Mouse (Mus musculus) midbrain, embryonic 11.5 days (tissue): ENCODE measurements around the gene Vmn2r8. TPM values are rescaled to one million over a fixed set of nuclear protein-coding genes. Genes with fewer than 3 reads are reported as not detected.
"Not testable (repeated sequence)": the region's sequence is repeated elsewhere in the genome, so short reads cannot be mapped to it uniquely, and the experiment has no call there.

Source experiments
- ATAC-seq: fragments of 200-750 bp; cut with Nextera tagmentation; 2 replicates; pipeline ENCODE4 v1.8.0; 2017; ENCODE audit warnings: moderate TSS enrichment, moderate library complexity; ENCODE audit not compliant: low FRiP score
- DNase-seq: peaks from one replicate; pipeline ENCODE4 v3.0.0; 2015; ENCODE audit warnings: low spot score; ENCODE audit errors: missing footprints
- H3K27ac ChIP-seq: fragments of 300-500 bp; sonication (generic); 2 replicates; pipeline ENCODE4 v1.5.1; 2014; ENCODE audit warnings: low read depth, low read length
- H3K27me3 ChIP-seq: fragments of 300-500 bp; sonication (generic); 2 replicates; pipeline ENCODE4 v1.6.1; 2014; ENCODE audit warnings: mild to moderate bottlenecking, low read length, moderate library complexity, mixed read lengths; ENCODE audit not compliant: control insufficient read depth, insufficient read depth
- H3K36me3 ChIP-seq: fragments of 300-500 bp; sonication (generic); 2 replicates; pipeline ENCODE4 v1.6.1; 2014; ENCODE audit warnings: mild to moderate bottlenecking, low read length, moderate library complexity, mixed read lengths; ENCODE audit not compliant: control insufficient read depth, insufficient read depth
- H3K4me1 ChIP-seq: fragments of 300-500 bp; sonication (generic); 2 replicates; pipeline ENCODE4 v1.6.1; 2014; ENCODE audit warnings: low read length; ENCODE audit not compliant: control insufficient read depth, insufficient read depth
- H3K4me2 ChIP-seq: fragments of 300-500 bp; sonication (generic); 2 replicates; pipeline ENCODE4 v1.6.1; 2014; ENCODE audit warnings: mild to moderate bottlenecking, moderate library complexity
- H3K4me3 ChIP-seq: fragments of 300-500 bp; sonication (generic); 2 replicates; pipeline ENCODE4 v1.5.1; 2014; ENCODE audit warnings: low read depth, low read length
- H3K9ac ChIP-seq: fragments of 300-500 bp; sonication (generic); 2 replicates; pipeline ENCODE4 v1.6.1; 2014; ENCODE audit warnings: low read length
- H3K9me3 ChIP-seq: fragments of 300-500 bp; sonication (generic); 2 replicates; pipeline ENCODE4 v1.6.1; 2016; ENCODE audit warnings: low read length; ENCODE audit not compliant: control insufficient read depth
- WGBS: fragments of 180-500 bp; shearing (Covaris S2); extraction: QIAGEN DNeasy Blood & Tissue Kit; methylation state at CpG from one replicate; pipeline ENCODE4 v1.1.7; 2014; 5-methylcytosine and 5-hydroxymethylcytosine counted together
- polyA plus RNA-seq: library from polyadenylated mRNA; unstranded; fragments of >200 nt; fragmentation: Nextera tagmentation; extraction: Ambion mirVana; gene quantifications from 2 replicates; pipeline ENCODE4 v1.2.1, GENCODE M21; 2014

Gene Vmn2r8
- polyA plus RNA-seq, 1 experiment from 2014 or later = not detected

DNA sequence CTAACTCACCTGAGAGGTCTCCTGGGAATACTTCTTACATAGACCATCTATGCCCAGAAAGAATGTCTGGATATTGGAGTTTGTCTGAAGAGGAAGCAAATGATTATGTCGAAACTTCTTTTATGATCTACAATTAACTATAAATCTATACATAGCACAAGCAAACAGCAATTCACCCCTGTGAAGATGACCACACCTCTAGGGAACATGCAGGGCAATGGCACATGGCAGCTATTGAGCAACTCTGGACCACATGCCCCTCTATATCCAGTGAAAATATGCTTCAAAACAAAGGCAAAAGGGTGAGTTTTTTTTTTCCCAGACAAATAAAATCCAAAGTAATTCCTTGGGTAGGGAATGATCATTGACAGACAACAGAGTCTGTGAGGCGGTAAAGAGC is 48.6 kb downstream of the Vmn2r8 start:
- no peaks in the 10 kb centered on the region for H3K27me3 ChIP-seq
- no peak overlapping the region for H3K4me3 ChIP-seq
- H3K9me3 ChIP-seq = no peaks in the 10 kb centered on the region
- ATAC-seq (no peak), DNase-seq (no peak)
- no peak overlapping the region for H3K27ac ChIP-seq
- H3K4me1 ChIP-seq = no peaks in the 10 kb centered on the region
- no peak overlapping the region for H3K9ac ChIP-seq
- no peaks in the 10 kb centered on the region for H3K36me3 ChIP-seq
- H3K4me2 ChIP-seq = no peak overlapping the region
- 86% methylated on average over 2 of the region's 2 CpGs for WGBS

DNA sequence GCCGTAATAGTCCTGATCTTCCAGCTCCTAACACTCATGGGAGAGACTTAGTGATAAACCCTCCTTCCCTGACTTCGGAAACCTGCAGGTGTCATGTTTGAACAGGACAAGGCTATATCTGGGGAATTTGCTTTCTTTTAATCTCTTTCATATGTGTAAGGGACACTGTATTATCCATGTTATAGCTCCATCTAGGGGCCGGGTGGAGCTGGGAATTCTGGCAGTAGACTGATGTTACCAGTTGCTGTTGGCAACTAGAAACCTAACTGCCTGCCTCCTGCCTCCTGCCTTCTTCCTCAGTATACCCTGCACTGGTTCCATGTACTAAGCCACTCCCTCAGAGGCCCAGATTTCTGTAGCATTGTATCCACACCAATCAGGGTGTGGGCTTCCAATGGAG is 50.3 kb downstream of the Vmn2r8 start:
- WGBS = 61% methylated on average over 3 of the region's 3 CpGs
- DNase-seq (no peak), ATAC-seq (no peak)
- H3K4me2 ChIP-seq = no peak overlapping the region
- H3K27me3 ChIP-seq = no peaks in the 10 kb centered on the region
- H3K4me1 ChIP-seq = no peaks in the 10 kb centered on the region
- no peak overlapping the region for H3K4me3 ChIP-seq
- H3K36me3 ChIP-seq = no peaks in the 10 kb centered on the region
- no peaks in the 10 kb centered on the region for H3K9me3 ChIP-seq
- no peak overlapping the region for H3K27ac ChIP-seq
- no peak overlapping the region for H3K9ac ChIP-seq

DNA sequence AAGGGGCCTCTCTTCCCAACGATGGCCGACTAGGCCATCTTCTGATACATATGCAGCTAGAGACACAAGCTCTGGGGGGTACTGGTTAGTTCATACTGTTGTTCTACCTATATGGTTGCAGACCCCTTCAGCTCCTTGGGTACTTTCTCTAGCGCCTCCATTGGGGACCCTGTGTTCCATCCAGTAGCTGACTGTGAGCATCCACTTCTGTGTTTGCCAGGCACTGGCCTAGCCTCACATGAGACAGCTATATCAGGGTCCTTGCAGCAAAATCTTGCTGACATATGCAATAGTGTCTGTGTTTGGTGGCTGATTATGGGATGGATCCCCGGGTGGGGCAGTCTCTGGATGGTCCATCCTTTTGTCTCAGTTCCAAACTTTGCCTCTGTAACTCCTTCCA is 57.4 kb downstream of the Vmn2r8 start:
- not testable (repeated sequence) for DNase-seq, H3K27me3 ChIP-seq, H3K9me3 ChIP-seq, H3K4me1 ChIP-seq, H3K36me3 ChIP-seq, H3K4me3 ChIP-seq, H3K4me2 ChIP-seq, H3K27ac ChIP-seq, H3K9ac ChIP-seq, ATAC-seq
- 81% methylated on average over 4 of the region's 4 CpGs for WGBS

DNA sequence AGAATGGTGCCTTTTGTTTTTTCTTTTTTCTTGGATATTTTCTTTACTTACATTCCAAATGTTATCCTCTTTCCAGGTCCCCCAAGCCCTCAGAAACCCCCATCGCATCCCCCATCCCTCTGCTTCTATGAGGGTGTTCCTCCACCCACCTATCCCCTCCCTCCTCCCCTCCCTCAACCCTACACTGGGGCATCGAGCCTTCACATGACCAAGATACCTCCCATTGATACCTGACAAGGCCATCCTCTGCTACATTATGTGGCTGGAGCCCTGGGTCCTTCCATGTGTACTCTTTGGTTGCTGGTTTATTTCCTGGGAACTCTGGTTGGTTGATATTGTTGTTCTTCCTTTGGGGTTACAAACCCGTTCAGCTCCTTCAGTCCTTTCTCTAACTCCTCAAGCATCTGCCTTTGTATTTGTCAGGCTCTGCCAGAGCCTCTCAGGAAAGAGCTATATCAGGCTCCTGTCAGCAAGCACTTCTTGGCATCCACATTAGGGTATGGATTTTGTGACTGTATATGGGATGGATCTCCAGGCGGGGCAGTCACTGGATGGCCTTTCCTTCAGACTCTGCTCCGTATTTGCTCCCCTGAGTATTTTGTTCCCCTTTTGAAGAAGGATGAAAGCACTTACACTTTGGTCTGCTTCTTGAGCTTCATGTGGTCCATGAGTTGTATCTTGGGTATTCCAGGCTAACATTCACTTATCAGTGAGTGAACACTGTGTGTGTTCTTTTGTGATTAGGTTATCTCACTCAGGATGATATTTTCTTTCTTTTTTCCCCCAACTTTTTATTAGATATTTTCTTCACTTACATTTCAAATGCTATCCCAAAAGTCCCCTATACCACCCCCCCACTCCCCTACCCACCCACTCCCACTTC is 58.1 kb downstream of the Vmn2r8 start:
- Histone ChIP-seq H3K27me3 (no peaks in the 10 kb centered on the region), H3K27ac (no peak overlapping the region), H3K4me3 (no peak overlapping the region), H3K9me3 (no peaks in the 10 kb centered on the region), H3K4me2 (no peak overlapping the region), H3K9ac (no peak overlapping the region), H3K4me1 (no peaks in the 10 kb centered on the region), H3K36me3 (no peaks in the 10 kb centered on the region)
- 77% methylated on average over 5 of the region's 5 CpGs for WGBS
- ATAC-seq = no peak
- DNase-seq = no peak

- no peaks in the 10 kb centered on the region for H3K4me1 ChIP-seq
- no peaks in the 10 kb centered on the region for H3K36me3 ChIP-seq
- no peak overlapping the region for H3K4me2 ChIP-seq
- DNase-seq (no peak), ATAC-seq (no peak)
- H3K27ac ChIP-seq = no peak overlapping the region
- no peaks in the 10 kb centered on the region for H3K9me3 ChIP-seq
- 83% methylated on average over 3 of the region's 3 CpGs for WGBS
- H3K9ac ChIP-seq = no peak overlapping the region
- H3K27me3 ChIP-seq = no peaks in the 10 kb centered on the region
- no peak overlapping the region for H3K4me3 ChIP-seq
These were observed 64.0 kb downstream of the Vmn2r8 start for GRCm38 (mm10) chr5:108744629-108745028.

DNA sequence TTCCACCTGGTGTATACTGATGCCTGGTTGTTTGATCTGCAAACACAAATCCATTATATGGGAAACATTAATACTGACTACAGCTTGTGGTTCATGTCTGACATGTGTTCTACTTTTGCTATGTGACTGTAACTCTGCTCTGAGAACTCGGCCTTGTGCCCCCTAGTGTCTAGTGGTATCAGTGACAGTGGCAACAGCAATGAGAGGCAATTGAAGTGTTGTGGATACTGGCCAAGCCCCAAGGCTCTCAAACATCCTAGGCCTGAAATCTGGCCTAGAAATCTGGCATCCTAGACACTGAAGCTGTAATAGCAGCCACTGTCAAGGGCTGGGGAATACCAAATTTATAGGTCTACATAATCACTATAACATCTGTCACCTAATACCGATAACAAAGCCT is 64.8 kb downstream of the Vmn2r8 start:
- Histone ChIP-seq H3K9ac (no peak overlapping the region), H3K4me1 (no peaks in the 10 kb centered on the region), H3K27ac (no peak overlapping the region), H3K9me3 (no peaks in the 10 kb centered on the region), H3K27me3 (no peaks in the 10 kb centered on the region), H3K36me3 (no peaks in the 10 kb centered on the region), H3K4me2 (no peak overlapping the region), H3K4me3 (no peak overlapping the region)
- no peak for ATAC-seq
- no peak for DNase-seq
- WGBS = 59% methylated on average over 2 of the region's 2 CpGs

DNA sequence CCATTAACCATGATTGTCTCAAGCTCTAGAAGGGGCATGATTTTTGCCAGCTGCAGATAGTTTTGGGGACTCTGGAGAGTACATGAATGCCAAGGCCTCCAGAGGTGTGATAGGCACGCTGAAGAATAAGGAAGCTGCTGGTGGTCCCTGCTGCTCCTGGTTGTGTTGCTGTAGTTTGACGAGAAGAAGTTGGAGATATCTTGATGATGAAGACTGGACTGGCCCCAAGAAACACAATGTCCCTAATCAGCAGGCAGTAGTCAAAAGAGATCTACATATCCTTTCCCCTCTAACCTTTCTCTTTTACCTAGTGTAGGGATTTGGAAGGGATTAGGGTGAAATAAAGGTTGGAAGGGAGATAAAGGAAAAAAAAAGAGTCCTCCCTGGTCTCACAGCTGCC is 66.1 kb downstream of the Vmn2r8 start:
- H3K4me1 ChIP-seq = no peaks in the 10 kb centered on the region
- H3K9me3 ChIP-seq = no peaks in the 10 kb centered on the region
- no peak overlapping the region for H3K4me3 ChIP-seq
- 55% methylated on average over 2 of the region's 2 CpGs for WGBS
- no peak overlapping the region for H3K9ac ChIP-seq
- no peak for ATAC-seq
- H3K36me3 ChIP-seq = no peaks in the 10 kb centered on the region
- H3K27ac ChIP-seq = no peak overlapping the region
- H3K27me3 ChIP-seq = no peaks in the 10 kb centered on the region
- no peak overlapping the region for H3K4me2 ChIP-seq
- DNase-seq = no peak

DNA sequence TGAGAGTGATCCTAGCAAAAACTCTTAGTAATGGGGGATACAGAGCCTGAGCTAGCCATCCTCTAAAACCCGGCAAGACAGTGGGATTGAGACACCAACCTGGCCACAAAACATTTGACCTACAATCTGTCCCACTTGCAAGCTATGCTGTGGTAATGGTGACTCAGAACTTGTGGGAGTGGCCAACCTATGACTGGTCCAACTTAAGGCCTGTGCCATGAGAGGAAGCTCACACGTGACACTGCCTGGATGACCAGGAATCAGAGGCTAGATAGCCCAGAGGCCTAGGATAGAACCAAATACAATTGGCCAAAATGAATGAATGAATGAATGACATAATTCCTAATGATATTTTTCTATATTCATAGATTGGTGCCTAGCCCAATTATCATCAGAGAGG is 66.8 kb downstream of the Vmn2r8 start:
- Histone ChIP-seq H3K9ac (no peak overlapping the region), H3K9me3 (no peaks in the 10 kb centered on the region), H3K27ac (no peak overlapping the region), H3K4me3 (no peak overlapping the region), H3K4me2 (no peak overlapping the region), H3K27me3 (no peaks in the 10 kb centered on the region), H3K36me3 (no peaks in the 10 kb centered on the region), H3K4me1 (no peaks in the 10 kb centered on the region)
- no peak for ATAC-seq
- DNase-seq = no peak
- WGBS = 79% methylated on average over 2 of the region's 2 CpGs
